Mouse (Mus musculus) embryonic facial prominence, embryonic 10.5 days (tissue): ENCODE data around the gene Prcd. TPM values are rescaled to one million over a fixed set of nuclear protein-coding genes. Genes with fewer than 3 reads are reported as not detected.

Experiments
- polyA plus RNA-seq: library from polyadenylated mRNA; unstranded; fragments of >200 nt; fragmentation: Nextera tagmentation; extraction: Ambion mirVana; gene quantifications from 2 replicates; pipeline ENCODE4 v1.2.1, GENCODE M21; 2016

The Prcd gene
- polyA plus RNA-seq, 1 experiment from 2014 or later = 0.76 TPM

Other genes starting within 250 kb of the Prcd start
- gene Rnf157, start 240.5 kb upstream of the Prcd start, polyA plus RNA-seq = 12.7 and 15.7 TPM in 2 replicates
- gene Ubald2, start 219.4 kb upstream of the Prcd start, polyA plus RNA-seq = 43.7 and 46.4 TPM in 2 replicates
- 0.23 and 0.44 TPM in 2 replicates for gene Qrich2, start 187.3 kb upstream of the Prcd start, polyA plus RNA-seq
- gene Prpsap1, start 159.3 kb upstream of the Prcd start, polyA plus RNA-seq = 233 and 242 TPM in 2 replicates
- 5.9 and 6.5 TPM in 2 replicates for gene Sphk1, start 122.6 kb upstream of the Prcd start, polyA plus RNA-seq
- 12.0 and 12.4 TPM in 2 replicates for gene Ube2o, start 72.1 kb upstream of the Prcd start, polyA plus RNA-seq
- not detected in 2 replicates for gene Aanat, start 67.1 kb upstream of the Prcd start, polyA plus RNA-seq
- gene Rhbdf2, start 26.5 kb upstream of the Prcd start, polyA plus RNA-seq = 5.5 and 6.1 TPM in 2 replicates
- 5.0 and 5.7 TPM in 2 replicates for gene Cygb, start 779 bp downstream of the Prcd start, polyA plus RNA-seq
- gene St6galnac1, start 122.0 kb downstream of the Prcd start, polyA plus RNA-seq = not detected in 2 replicates
- 18.1 and 23.2 TPM in 2 replicates for gene Mxra7, start 174.5 kb downstream of the Prcd start, polyA plus RNA-seq
- 56.9 and 58.1 TPM in 2 replicates for gene Mettl23, start 189.7 kb downstream of the Prcd start, polyA plus RNA-seq
- 88.3 and 97.5 TPM in 2 replicates for gene Jmjd6, start 189.9 kb downstream of the Prcd start, polyA plus RNA-seq
- gene Mfsd11, start 198.9 kb downstream of the Prcd start, polyA plus RNA-seq = 23.8 and 26.8 TPM in 2 replicates
- 890 and 902 TPM in 2 replicates for gene Srsf2, start 199.6 kb downstream of the Prcd start, polyA plus RNA-seq